Mouse (Mus musculus) heart, postnatal 0 days (tissue): ENCODE data around the gene Cdk5r2. TPM values are rescaled to one million over a fixed set of nuclear protein-coding genes. Genes with fewer than 3 reads are reported as not detected.
"Not testable (repeated sequence)": the region's sequence is repeated elsewhere in the genome, so short reads cannot be mapped to it uniquely, and the experiment has no call there.

Experiments
- ATAC-seq: fragments of 200-750 bp; cut with Nextera tagmentation; 2 replicates; pipeline ENCODE4 v1.8.0; 2017; ENCODE audit warnings: low read depth, moderate number of reproducible peaks, moderate library complexity; ENCODE audit not compliant: insufficient read depth
- DNase-seq: peaks from one replicate; pipeline ENCODE4 v3.0.0-alpha.2; 2016; ENCODE audit warnings: low spot score
- H3K27ac ChIP-seq: fragments of 300-500 bp; sonication (generic); 2 replicates; pipeline ENCODE4 v1.5.1; 2014; ENCODE audit warnings: low read depth, mild to moderate bottlenecking
- H3K27me3 ChIP-seq: fragments of 300-500 bp; sonication (generic); 2 replicates; pipeline ENCODE4 v1.6.1; 2014; ENCODE audit warnings: low read length, mixed read lengths; ENCODE audit not compliant: control insufficient read depth, insufficient read depth
- H3K36me3 ChIP-seq: fragments of 300-500 bp; sonication (generic); replicated peaks from 2 replicates; pipeline ENCODE4 v1.6.1; 2014; ENCODE audit warnings: low read length, mixed read lengths; ENCODE audit not compliant: control insufficient read depth, insufficient read depth
- H3K4me1 ChIP-seq: fragments of 300-500 bp; sonication (generic); 2 replicates; pipeline ENCODE4 v1.6.1; 2014; ENCODE audit warnings: antibody characterized with exemption; ENCODE audit not compliant: control insufficient read depth, insufficient read depth
- H3K4me2 ChIP-seq: fragments of 300-500 bp; sonication (generic); 2 replicates; pipeline ENCODE4 v1.6.1; 2014; ENCODE audit warnings: low read depth, mild to moderate bottlenecking, low read length, moderate library complexity
- H3K4me3 ChIP-seq: fragments of 300-500 bp; sonication (generic); 2 replicates; pipeline ENCODE4 v1.5.1; 2014; ENCODE audit warnings: low read depth, low read length
- H3K9ac ChIP-seq: fragments of 300-500 bp; sonication (generic); replicated peaks from 2 replicates; pipeline ENCODE4 v1.6.1; 2014; ENCODE audit warnings: low read depth, low read length, mixed read lengths
- H3K9me3 ChIP-seq: fragments of 300-500 bp; sonication (generic); replicated peaks from 2 replicates; pipeline ENCODE4 v1.6.1; 2016; ENCODE audit warnings: low read length; ENCODE audit not compliant: control insufficient read depth
- CTCF ChIP-seq: IDR thresholded peaks from 2 replicates; pipeline ENCODE4 v1.5.1; 2016; ENCODE audit warnings: antibody characterized with exemption, control low read depth, low read depth
- EP300 ChIP-seq: IDR thresholded peaks from 2 replicates; pipeline ENCODE4 v1.6.1; 2016; ENCODE audit warnings: antibody characterized with exemption, low read depth
- WGBS: fragments of 180-500 bp; shearing (Covaris S2); extraction: QIAGEN DNeasy Blood & Tissue Kit; methylation state at CpG from one replicate; pipeline ENCODE4 v1.1.7; 2014; 5-methylcytosine and 5-hydroxymethylcytosine counted together
- polyA plus RNA-seq: library from polyadenylated mRNA; unstranded; fragments of >200 nt; fragmentation: Nextera tagmentation; extraction: Ambion mirVana; gene quantifications from 2 replicates; pipeline ENCODE4 v1.2.1, GENCODE M21; 2015
- total RNA-seq: library from RNA; depleted of rRNA; stranded (reverse); fragments of >200 nt; gene quantifications from 2 replicates; pipeline ENCODE4 v1.2.3, GENCODE M21; 2014; ENCODE audit warnings: low replicate concordance

Cdk5r2 gene
- total and polyA plus RNA-seq, 2 experiments from 2014 or later = not detected

GRCm38 (mm10) chr1:74808078-74808477 lies 46.7 kb upstream of the Cdk5r2 start:
- ATAC-seq = peak; percentile 81
- WGBS = under 1% methylated on average over 16 of the region's 16 CpGs

DNA sequence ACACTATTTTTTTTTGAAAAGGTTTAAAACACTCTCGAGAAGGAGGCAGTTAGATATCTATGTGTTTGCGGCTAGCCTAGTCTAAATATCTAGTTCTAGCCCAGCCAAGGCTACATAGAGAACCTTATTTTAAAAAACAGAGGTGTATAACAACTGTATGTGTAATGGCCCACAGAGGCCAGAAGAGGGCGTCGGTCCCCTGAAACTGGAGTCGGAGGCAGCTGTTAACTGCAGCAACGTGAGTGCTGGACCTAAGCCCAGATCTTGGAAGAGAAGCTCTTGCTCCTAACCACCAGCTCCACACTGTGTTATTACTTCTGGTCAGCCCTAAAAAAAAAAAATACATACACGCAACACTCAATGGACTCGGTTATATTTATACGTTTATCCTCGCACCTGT lies 45.7 kb upstream of the Cdk5r2 start:
- Histone ChIP-seq H3K27ac (no peak overlapping the region), H3K27me3 (peaks cover 59% of the 10 kb centered on the region), H3K36me3 (no peaks in the 10 kb centered on the region), H3K9me3 (no peaks in the 10 kb centered on the region), H3K4me2 (no peak overlapping the region), H3K9ac (no peak overlapping the region), H3K4me3 (no peak overlapping the region), H3K4me1 (no peaks in the 10 kb centered on the region)
- ATAC-seq (no peak), DNase-seq (no peak)
- 53% methylated on average over 10 of the region's 10 CpGs for WGBS
- TF ChIP-seq EP300 (no peak), CTCF (peak; percentile 14; the same call in 1 of the 2 replicates)

More at GRCm38 (mm10) chr1:74808078-74808477, 46.7 kb upstream of the Cdk5r2 start:
- Histone ChIP-seq H3K4me3 (no peak overlapping the region), H3K4me1 (no peaks in the 10 kb centered on the region), H3K9ac (no peak overlapping the region), H3K4me2 (peak overlapping the region; percentile 13; the same call in 1 of the 2 replicates), H3K9me3 (no peaks in the 10 kb centered on the region), H3K27me3 (peaks cover 68% of the 10 kb centered on the region), H3K36me3 (no peaks in the 10 kb centered on the region), H3K27ac (no peak overlapping the region)
- peak; percentile 87 for DNase-seq
- TF ChIP-seq EP300 = no peak
- TF ChIP-seq CTCF = peak; percentile 93

DNA sequence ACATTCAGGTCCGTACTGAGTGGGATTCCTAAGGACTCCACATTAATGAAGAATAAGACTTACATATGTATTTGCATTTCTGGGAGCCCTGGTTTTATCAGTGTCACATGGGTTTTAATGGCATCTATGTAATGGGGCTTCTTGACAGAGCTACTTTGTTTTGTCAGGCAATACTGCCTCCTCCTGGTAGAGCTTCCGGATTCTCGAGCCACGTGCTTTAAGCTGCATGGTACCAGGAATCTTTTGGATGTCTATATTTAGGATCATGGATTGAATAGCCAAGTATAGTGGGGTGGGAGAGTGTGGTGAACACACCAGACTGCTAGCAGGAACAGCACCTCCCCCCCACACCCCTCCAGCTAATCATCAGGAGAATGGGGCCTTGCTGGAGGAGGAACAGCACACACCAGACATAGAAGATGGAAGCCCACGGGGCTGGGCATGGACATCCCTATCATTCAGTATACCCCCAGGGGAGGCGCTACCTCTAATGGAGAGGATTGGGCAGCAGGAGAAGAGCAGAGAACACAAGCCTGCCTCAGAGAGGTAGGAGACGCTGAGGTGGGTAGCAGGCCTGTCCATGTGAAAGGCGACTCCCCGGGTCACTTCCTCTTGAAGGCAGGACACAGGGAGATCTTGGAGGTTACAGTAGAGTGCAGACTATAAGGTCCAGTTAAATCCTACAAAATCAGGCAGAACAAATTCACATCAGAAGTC lies 39.6 kb upstream of the Cdk5r2 start:
- Histone ChIP-seq H3K9ac (no peak overlapping the region), H3K36me3 (no peaks in the 10 kb centered on the region), H3K27me3 (peaks cover under 1% of the 10 kb centered on the region; the same call in 1 of the 2 replicates), H3K4me2 (no peak overlapping the region), H3K4me1 (peaks cover 5% of the 10 kb centered on the region), H3K4me3 (no peak overlapping the region), H3K9me3 (no peaks in the 10 kb centered on the region), H3K27ac (no peak overlapping the region)
- 57% methylated on average over 9 of the region's 9 CpGs for WGBS
- no peak for ATAC-seq
- no peak for DNase-seq
- TF ChIP-seq CTCF = no peak
- no peak for TF ChIP-seq EP300

DNA sequence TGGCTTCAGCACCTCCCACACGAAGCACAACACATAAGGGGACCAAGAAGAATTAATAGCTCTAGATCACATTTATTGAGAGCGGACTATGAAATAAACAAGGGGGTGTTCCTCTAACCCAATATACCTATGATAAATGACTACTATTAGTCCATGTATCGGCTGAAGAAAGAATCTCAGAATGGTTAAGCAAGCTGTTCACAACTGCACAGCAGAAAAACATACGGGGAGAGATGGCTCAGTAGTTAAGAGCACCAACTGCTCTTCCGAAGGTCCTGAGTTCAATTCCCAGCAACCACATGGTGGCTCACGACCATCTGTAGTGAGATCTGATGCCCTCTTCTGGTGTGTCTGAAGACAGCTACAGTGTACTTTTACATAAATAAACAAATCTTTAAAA lies 38.8 kb upstream of the Cdk5r2 start:
- H3K9me3 ChIP-seq, H3K4me3 ChIP-seq, H3K27ac ChIP-seq, ATAC-seq, H3K4me2 ChIP-seq, H3K27me3 ChIP-seq, H3K4me1 ChIP-seq, DNase-seq, H3K36me3 ChIP-seq, H3K9ac ChIP-seq: not testable (repeated sequence)
- WGBS = 93% methylated on average over 6 of the region's 6 CpGs

DNA sequence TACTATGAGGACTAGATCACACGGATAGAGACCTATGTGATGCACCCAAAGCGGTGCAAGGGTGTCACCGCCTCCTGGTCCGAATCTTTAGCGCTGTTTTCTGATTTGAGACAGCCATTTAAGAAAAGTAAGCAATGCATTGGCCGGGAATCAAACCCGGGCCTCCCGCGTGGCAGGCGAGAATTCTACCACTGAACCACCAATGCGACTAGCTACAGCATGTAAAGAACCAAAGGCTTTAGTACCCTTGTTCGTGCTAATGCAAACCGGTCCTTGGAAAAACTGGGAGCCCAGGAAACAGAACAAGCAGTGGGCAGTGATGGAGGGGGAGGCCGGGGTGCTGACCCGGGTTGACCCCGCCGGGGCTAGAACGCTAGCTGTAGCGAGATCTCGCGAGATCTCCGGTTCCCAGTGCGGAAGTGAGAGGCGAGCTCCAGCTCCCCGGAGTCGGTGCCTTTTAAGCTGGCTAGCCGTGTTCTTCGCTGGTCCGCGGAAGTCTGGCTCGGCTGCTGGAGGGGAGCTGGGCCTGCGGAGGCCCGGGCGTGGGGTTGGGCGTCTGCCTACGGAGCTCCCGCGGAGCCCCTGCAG lies 38.0 kb upstream of the Cdk5r2 start:
- peak overlapping the region; percentile 77 for H3K4me3 ChIP-seq
- TF ChIP-seq CTCF (no peak), EP300 (0 out of 2 replicates have a peak, but pooled peaks have one; percentile 20)
- H3K4me1 ChIP-seq = peaks cover 5% of the 10 kb centered on the region
- peak overlapping the region; percentile 92 for H3K27ac ChIP-seq
- peak overlapping the region; percentile 88 for H3K9ac ChIP-seq
- H3K36me3 ChIP-seq = no peaks in the 10 kb centered on the region
- ATAC-seq (peak; percentile 97), DNase-seq (peak; percentile 92)
- peak overlapping the region; percentile 76 for H3K4me2 ChIP-seq
- WGBS = 6% methylated on average over 38 of the region's 38 CpGs
- no peaks in the 10 kb centered on the region for H3K27me3 ChIP-seq
- no peaks in the 10 kb centered on the region for H3K9me3 ChIP-seq
